Mouse (Mus musculus) embryonic facial prominence, embryonic 13.5 days (tissue): Measurements from ENCODE around the gene Cel. TPM values are rescaled to one million over a fixed set of nuclear protein-coding genes. Genes with fewer than 3 reads are reported as not detected.

Source experiments
- ATAC-seq: fragments of 200-750 bp; cut with Nextera tagmentation; 2 replicates; pipeline ENCODE4 v1.8.0; 2017; ENCODE audit warnings: low read depth; ENCODE audit not compliant: insufficient number of reproducible peaks, insufficient read depth, low FRiP score, low TSS enrichment
- H3K27ac ChIP-seq: fragments of 300-500 bp; sonication (generic); 2 replicates; pipeline ENCODE4 v1.5.1; 2015; ENCODE audit warnings: moderate library complexity, mild to moderate bottlenecking, inconsistent platforms
- H3K27me3 ChIP-seq: fragments of 300-500 bp; sonication (generic); 2 replicates; pipeline ENCODE4 v1.6.1; 2015; ENCODE audit warnings: mild to moderate bottlenecking, inconsistent platforms
- H3K36me3 ChIP-seq: fragments of 300-500 bp; sonication (generic); 2 replicates; pipeline ENCODE4 v1.6.1; 2015; ENCODE audit warnings: mild to moderate bottlenecking, inconsistent platforms
- H3K4me1 ChIP-seq: fragments of 300-500 bp; sonication (generic); 2 replicates; pipeline ENCODE4 v1.6.1; 2015; ENCODE audit warnings: inconsistent platforms
- H3K4me2 ChIP-seq: fragments of 300-500 bp; sonication (generic); 2 replicates; pipeline ENCODE4 v1.6.1; 2015; ENCODE audit warnings: moderate library complexity, mild to moderate bottlenecking, inconsistent platforms
- H3K4me3 ChIP-seq: fragments of 300-500 bp; sonication (generic); 2 replicates; pipeline ENCODE4 v1.5.1; 2015; ENCODE audit warnings: mild to moderate bottlenecking, inconsistent platforms
- H3K9ac ChIP-seq: fragments of 300-500 bp; sonication (generic); 2 replicates; pipeline ENCODE4 v1.6.1; 2015; ENCODE audit warnings: mild to moderate bottlenecking, inconsistent platforms
- H3K9me3 ChIP-seq: fragments of 300-500 bp; sonication (generic); 2 replicates; pipeline ENCODE4 v1.6.1; 2016; ENCODE audit warnings: inconsistent platforms
- WGBS: fragments of 180-500 bp; shearing (Covaris S2); methylation state at CpG from one replicate; pipeline ENCODE4 v1.1.7; 2015; ENCODE audit warnings: mixed read lengths; 5-methylcytosine and 5-hydroxymethylcytosine counted together
- polyA plus RNA-seq: library from polyadenylated mRNA; unstranded; fragments of >200 nt; fragmentation: Nextera tagmentation; extraction: Ambion mirVana; gene quantifications from 2 replicates; pipeline ENCODE4 v1.2.1, GENCODE M21; 2015

The Cel gene
- polyA plus RNA-seq, 1 experiment from 2014 or later, result not detected

DNA sequence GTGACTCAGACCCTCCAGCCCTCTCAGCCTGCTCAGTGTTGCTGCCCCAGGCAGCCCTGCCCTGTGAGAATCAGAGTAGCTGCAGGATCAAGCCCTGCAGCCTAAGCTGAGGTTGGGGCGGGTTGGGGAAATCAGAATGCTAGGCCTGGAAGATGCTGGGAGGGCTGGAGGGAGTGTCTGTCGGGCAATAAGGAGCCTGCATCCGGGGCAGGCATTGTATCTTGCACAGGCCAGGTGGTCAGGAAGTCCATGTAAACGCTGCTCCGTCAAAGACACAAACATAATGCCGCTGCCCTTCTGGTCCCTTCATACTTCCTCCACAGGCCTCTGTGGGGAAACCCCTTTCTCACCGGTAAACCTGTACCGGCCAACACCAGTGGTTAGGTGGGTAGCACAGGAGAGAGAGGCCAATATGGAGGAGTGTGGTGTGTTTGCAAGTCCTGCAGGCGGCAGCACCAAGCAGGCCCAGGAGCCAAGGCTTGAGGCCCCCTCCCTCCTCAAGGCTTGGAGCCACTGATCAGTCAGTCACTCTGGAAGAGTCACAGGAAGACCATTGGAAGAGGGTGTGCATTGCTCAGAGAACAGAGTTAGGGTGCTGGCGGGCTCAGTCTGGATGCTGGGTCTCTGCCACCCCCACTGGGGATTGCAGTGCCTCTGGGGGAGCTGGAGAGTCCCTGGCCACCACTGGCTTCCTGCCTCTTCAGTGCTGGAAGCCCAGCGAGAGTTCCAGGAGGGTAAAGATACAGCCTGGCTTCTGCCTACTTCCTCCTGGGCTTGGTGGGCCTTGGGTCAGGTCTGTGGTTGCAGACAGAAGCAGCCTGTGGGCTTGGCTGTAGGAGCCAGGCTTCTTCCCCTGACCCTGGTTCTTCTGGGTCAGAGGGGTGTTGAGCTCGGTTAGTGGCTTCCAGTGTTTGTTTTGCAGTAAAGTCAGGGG lies 37.0 kb downstream of the Cel start:
- Histone ChIP-seq H3K9me3 (no peaks in the 10 kb centered on the region), H3K4me3 (no peak overlapping the region), H3K4me2 (no peak overlapping the region), H3K9ac (peak overlapping the region; percentile 47), H3K4me1 (peaks cover 89% of the 10 kb centered on the region), H3K27me3 (no peaks in the 10 kb centered on the region), H3K27ac (peak overlapping the region; percentile 74), H3K36me3 (peaks cover 6% of the 10 kb centered on the region; the same call in 1 of the 2 replicates)
- 0 out of 2 replicates have a peak, but pooled peaks have one; percentile 2 for ATAC-seq
- 42% methylated on average over 12 of the region's 12 CpGs for WGBS

GRCm38 (mm10) chr2:28525219-28525942 lies 37.8 kb downstream of the Cel start:
- H3K4me1 ChIP-seq, result peaks cover 81% of the 10 kb centered on the region
- peak; percentile 44; the same call in 1 of the 2 replicates for ATAC-seq
- WGBS, result 22% methylated on average over 11 of the region's 11 CpGs

GRCm38 (mm10) chr2:28524406-28524805 lies 38.8 kb downstream of the Cel start:
- Histone ChIP-seq H3K9me3 (no peaks in the 10 kb centered on the region), H3K27me3 (no peaks in the 10 kb centered on the region), H3K4me1 (peaks cover 76% of the 10 kb centered on the region), H3K4me3 (no peak overlapping the region), H3K27ac (no peak overlapping the region), H3K9ac (no peak overlapping the region), H3K4me2 (no peak overlapping the region), H3K36me3 (peaks cover 6% of the 10 kb centered on the region; the same call in 1 of the 2 replicates)
- WGBS, result 77% methylated on average over 10 of the region's 10 CpGs
- ATAC-seq, result no peak

More at GRCm38 (mm10) chr2:28525219-28525942, 37.8 kb downstream of the Cel start:
- H3K4me2 ChIP-seq, result 0 out of 2 replicates have a peak overlapping the region, but pooled peaks have one; percentile 3
- H3K4me3 ChIP-seq, result no peak overlapping the region
- H3K36me3 ChIP-seq, result peaks cover 6% of the 10 kb centered on the region; the same call in 1 of the 2 replicates
- H3K9me3 ChIP-seq, result no peaks in the 10 kb centered on the region
- no peaks in the 10 kb centered on the region for H3K27me3 ChIP-seq
- peak overlapping the region; percentile 47 for H3K9ac ChIP-seq
- H3K27ac ChIP-seq, result peak overlapping the region; percentile 74

GRCm38 (mm10) chr2:28523643-28524117 lies 39.5 kb downstream of the Cel start:
- no peaks in the 10 kb centered on the region for H3K9me3 ChIP-seq

DNA sequence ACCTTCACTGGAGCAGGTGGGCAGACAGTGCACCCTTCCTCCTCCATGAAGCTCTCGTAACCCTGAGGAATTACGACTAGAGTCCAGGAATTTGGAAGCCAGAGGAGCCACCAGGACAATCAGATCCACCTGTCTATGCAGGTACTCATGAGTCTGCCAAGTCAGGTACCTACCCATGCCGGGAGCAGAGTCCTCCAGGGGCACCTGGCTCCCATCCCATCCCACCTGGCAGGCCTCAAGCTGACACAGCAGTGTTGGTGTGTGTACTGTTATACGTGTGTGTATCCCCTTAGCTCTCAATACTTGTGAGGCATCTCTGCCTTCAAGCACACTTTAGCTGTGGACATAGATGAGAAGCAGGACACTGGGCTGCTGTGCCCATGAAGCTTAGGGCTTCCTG lies 41.0 kb downstream of the Cel start:
- Histone ChIP-seq H3K4me1 (peaks cover 72% of the 10 kb centered on the region), H3K4me2 (no peak overlapping the region), H3K9me3 (no peaks in the 10 kb centered on the region), H3K27ac (no peak overlapping the region), H3K27me3 (no peaks in the 10 kb centered on the region), H3K36me3 (peaks cover 12% of the 10 kb centered on the region; the same call in 1 of the 2 replicates), H3K4me3 (no peak overlapping the region), H3K9ac (no peak overlapping the region)
- WGBS, result 77% methylated on average over 4 of the region's 4 CpGs
- no peak for ATAC-seq

More at GRCm38 (mm10) chr2:28523643-28524117, 39.5 kb downstream of the Cel start:
- Histone ChIP-seq H3K27ac (peak overlapping the region; percentile 69), H3K27me3 (no peaks in the 10 kb centered on the region), H3K4me3 (no peak overlapping the region), H3K4me2 (no peak overlapping the region), H3K36me3 (peaks cover 6% of the 10 kb centered on the region; the same call in 1 of the 2 replicates), H3K9ac (no peak overlapping the region), H3K4me1 (peaks cover 71% of the 10 kb centered on the region)
- peak; percentile 82 for ATAC-seq
- WGBS, result 17% methylated on average over 5 of the region's 5 CpGs

GRCm38 (mm10) chr2:28521571-28522151 lies 41.5 kb downstream of the Cel start:
- Histone ChIP-seq H3K36me3 (peaks cover 13% of the 10 kb centered on the region; the same call in 1 of the 2 replicates), H3K4me2 (no peak overlapping the region), H3K9me3 (no peaks in the 10 kb centered on the region), H3K27ac (no peak overlapping the region), H3K9ac (0 out of 2 replicates have a peak overlapping the region, but pooled peaks have one; percentile 44), H3K4me1 (peaks cover 70% of the 10 kb centered on the region), H3K27me3 (no peaks in the 10 kb centered on the region), H3K4me3 (no peak overlapping the region)
- ATAC-seq, result no peak
- WGBS, result 87% methylated on average over 6 of the region's 6 CpGs

- 75% methylated on average over 5 of the region's 5 CpGs for WGBS
- Histone ChIP-seq H3K27me3 (no peaks in the 10 kb centered on the region), H3K9ac (no peak overlapping the region), H3K27ac (no peak overlapping the region), H3K4me2 (no peak overlapping the region), H3K9me3 (no peaks in the 10 kb centered on the region), H3K36me3 (peaks cover 13% of the 10 kb centered on the region; the same call in 1 of the 2 replicates), H3K4me1 (peaks cover 59% of the 10 kb centered on the region), H3K4me3 (no peak overlapping the region)
- no peak for ATAC-seq
Observed at GRCm38 (mm10) chr2:28520581-28520980, 42.6 kb downstream of the Cel start.

DNA sequence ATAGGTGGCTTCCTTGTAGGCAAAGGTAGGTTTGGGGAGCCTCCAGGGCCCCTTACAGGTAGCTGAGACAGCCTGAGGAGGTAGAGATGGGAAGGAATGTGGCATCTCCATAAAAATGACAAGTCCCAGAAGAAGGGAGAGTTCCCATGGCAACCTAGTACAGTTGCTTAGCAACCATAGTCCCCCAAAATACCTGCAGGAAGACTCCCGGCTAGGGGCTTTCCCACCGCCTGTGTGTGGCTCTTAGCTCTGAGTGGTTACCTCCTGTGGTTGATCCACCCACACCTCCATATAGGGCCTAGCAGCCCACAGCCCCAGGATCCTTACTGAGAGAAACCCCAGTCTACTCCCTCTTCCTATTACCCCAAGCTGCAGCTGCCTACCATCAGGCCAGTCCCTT lies 45.0 kb downstream of the Cel start:
- no peak for ATAC-seq
- H3K9ac ChIP-seq, result peak overlapping the region; percentile 27; the same call in 1 of the 2 replicates
- no peaks in the 10 kb centered on the region for H3K27me3 ChIP-seq
- no peaks in the 10 kb centered on the region for H3K9me3 ChIP-seq
- WGBS, result 26% methylated on average over 2 of the region's 2 CpGs
- H3K4me1 ChIP-seq, result peaks cover 55% of the 10 kb centered on the region
- no peak overlapping the region for H3K4me2 ChIP-seq
- no peak overlapping the region for H3K4me3 ChIP-seq
- peaks cover 13% of the 10 kb centered on the region; the same call in 1 of the 2 replicates for H3K36me3 ChIP-seq
- no peak overlapping the region for H3K27ac ChIP-seq

DNA sequence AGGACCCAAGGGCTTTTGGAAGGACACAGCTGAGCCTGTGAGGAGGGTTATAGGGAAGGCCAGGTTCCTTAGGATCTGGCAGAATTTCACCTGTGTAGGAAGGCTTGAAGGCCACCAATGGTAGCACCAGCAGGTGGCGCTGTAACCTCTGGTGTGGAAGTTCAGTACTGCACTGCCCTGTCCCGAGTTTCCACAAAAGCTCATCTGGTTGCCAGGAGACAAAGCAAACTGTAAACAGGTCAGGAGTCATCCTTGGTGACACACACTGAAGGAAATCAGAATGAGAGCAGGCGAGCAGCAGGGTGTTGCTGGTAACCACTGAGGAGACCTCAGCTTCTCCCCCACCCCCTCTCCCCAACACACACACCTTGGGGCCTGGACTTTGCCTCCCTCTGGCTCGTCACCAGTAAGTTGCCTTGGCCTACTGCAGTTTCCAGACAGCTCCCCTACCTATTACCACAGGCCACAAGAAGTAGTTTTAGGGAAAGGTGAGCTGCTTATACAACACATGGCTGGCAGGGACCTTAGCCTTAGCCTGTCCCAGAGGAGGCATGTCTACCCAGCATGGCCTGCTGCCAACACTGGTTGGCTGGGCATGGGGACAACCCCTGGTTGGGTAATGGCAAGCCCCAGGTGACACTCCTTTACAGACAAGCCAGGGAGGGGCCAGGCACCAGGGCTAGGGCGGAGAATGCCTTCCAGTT lies 45.8 kb downstream of the Cel start:
- no peak overlapping the region; the same call in 1 of the 2 replicates for H3K27ac ChIP-seq
- H3K9ac ChIP-seq, result no peak overlapping the region
- H3K36me3 ChIP-seq, result peaks cover 9% of the 10 kb centered on the region; the same call in 1 of the 2 replicates
- peaks cover 53% of the 10 kb centered on the region for H3K4me1 ChIP-seq
- WGBS, result 41% methylated on average over 5 of the region's 5 CpGs
- no peak overlapping the region for H3K4me2 ChIP-seq
- H3K4me3 ChIP-seq, result no peak overlapping the region
- H3K9me3 ChIP-seq, result no peaks in the 10 kb centered on the region
- no peaks in the 10 kb centered on the region for H3K27me3 ChIP-seq
- ATAC-seq, result no peak

DNA sequence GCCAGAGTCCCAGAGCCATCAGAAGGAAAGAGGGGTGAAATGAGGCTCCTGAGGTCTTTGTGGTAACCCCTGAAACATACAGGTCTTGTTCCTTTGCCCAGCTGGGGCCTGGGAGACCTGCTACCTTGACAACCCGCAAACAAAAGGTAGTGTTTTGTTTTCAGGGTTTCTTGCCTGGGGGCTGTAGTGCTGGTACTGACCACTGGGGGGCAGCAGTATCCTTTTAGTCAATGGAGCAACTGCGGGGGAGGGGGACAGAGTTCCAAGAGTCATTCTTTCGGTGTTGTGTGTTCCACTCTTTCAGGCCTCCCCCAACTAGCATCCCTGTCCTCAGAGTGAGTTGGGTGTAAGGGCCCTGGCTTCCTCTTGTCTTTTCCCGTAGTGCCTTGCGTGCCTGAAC lies 48.7 kb downstream of the Cel start:
- 0 out of 2 replicates have a peak overlapping the region, but pooled peaks have one; percentile 79 for H3K27ac ChIP-seq
- 24% methylated on average over 5 of the region's 5 CpGs for WGBS
- H3K27me3 ChIP-seq, result no peaks in the 10 kb centered on the region; the same call in 1 of the 2 replicates

More for the DNA sequence above, 48.7 kb downstream of the Cel start:
- no peaks in the 10 kb centered on the region for H3K9me3 ChIP-seq
- H3K4me1 ChIP-seq, result peaks cover 41% of the 10 kb centered on the region
- 0 out of 2 replicates have a peak, but pooled peaks cover 7% of the 10 kb centered on the region for H3K36me3 ChIP-seq
- H3K4me3 ChIP-seq, result peak overlapping the region; percentile 75
- ATAC-seq, result no peak
- peak overlapping the region; percentile 93 for H3K9ac ChIP-seq
- peak overlapping the region; percentile 92 for H3K4me2 ChIP-seq
